Mouse (Mus musculus): ENCODE results near the gene Tbc1d24. TPM values are rescaled to one million over a fixed set of nuclear protein-coding genes. Genes with fewer than 3 reads are reported as not detected.

The Tbc1d24 gene
- total and polyA plus RNA-seq, 3 experiments = 10.3 to 11.3 (median 11.0) TPM

DNA sequence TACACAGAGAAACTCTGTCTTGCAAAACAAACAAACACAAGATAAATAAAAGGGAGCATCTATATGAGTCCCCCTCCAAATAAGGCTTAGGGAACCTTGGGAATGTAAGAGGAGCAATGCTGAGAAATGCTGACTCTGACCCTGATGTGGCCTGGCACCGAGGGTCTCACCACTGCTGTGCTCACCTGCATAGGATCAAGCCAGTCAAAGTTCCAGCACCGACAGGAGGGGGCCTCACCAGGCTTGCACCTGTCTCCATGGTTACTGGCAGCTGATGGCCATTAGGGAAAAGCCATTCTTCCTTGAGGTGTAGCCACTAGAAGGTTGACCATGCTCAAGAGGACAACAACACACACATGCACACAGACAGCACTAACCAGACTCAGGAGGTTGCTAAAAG lies 62.5 kb downstream of the Tbc1d24 start:
- TF ChIP-seq CTCF (IDR thresholded peaks at IDR 0.05) = no peak
- no peak for TF ChIP-seq EP300 (IDR thresholded peaks at IDR 0.05; ENCODE audit: insufficient read depth, low read depth, low read length)
- TF ChIP-seq POLR2A (IDR thresholded peaks at IDR 0.05; ENCODE audit: insufficient read depth, low read depth, low read length) = no peak
- no peak for DNase-seq
- Histone ChIP-seq H3K36me3 (ENCODE audit: control insufficient read depth, insufficient read depth, low read length) (peaks cover 7% of the 10 kb centered on the region), H3K79me2 (replicated peaks; ENCODE audit: control insufficient read depth, insufficient read depth, low read length) (peaks cover 7% of the 10 kb centered on the region; the same call in 1 of the 2 replicates), H3K4me1 (ENCODE audit: control insufficient read depth, insufficient read depth, low read length) (peaks cover 6% of the 10 kb centered on the region), H3K9ac (ENCODE audit: low read depth, low read length) (no peak overlapping the region), H3K4me3 (no peak overlapping the region), H3K27ac (no peak overlapping the region), H3K27me3 (ENCODE audit: control insufficient read depth, insufficient read depth, low read length) (no peaks in the 10 kb centered on the region)
- 41% methylated on average over 2 of the region's 2 CpGs for WGBS
- intact Hi-C loops (cut with DNase I) = no loop called here

GRCm38 (mm10) chr17:24141425-24141920 lies 63.9 kb downstream of the Tbc1d24 start:
- H3K4me3 ChIP-seq = peak overlapping the region; percentile 100
- DNase-seq = peak; percentile 97 to 99
- H3K4me1 ChIP-seq (ENCODE audit: control insufficient read depth, insufficient read depth, low read length) = peaks cover 10% of the 10 kb centered on the region
- peaks cover 10% of the 10 kb centered on the region for H3K79me2 ChIP-seq (replicated peaks; ENCODE audit: control insufficient read depth, insufficient read depth, low read length)
- intact Hi-C loops (cut with DNase I) = no loop called here
- TF ChIP-seq POLR2A (IDR thresholded peaks at IDR 0.05; ENCODE audit: insufficient read depth, low read depth, low read length) (peak; percentile 46; the same call in 1 of the 2 replicates), CTCF (IDR thresholded peaks at IDR 0.05) (no peak), EP300 (IDR thresholded peaks at IDR 0.05; ENCODE audit: insufficient read depth, low read depth, low read length) (no peak)
- WGBS = under 1% methylated on average over 54 of the region's 57 CpGs
- H3K27ac ChIP-seq = peak overlapping the region; percentile 96
- peak overlapping the region; percentile 92 for H3K9ac ChIP-seq (ENCODE audit: low read depth, low read length)
- H3K27me3 ChIP-seq (ENCODE audit: control insufficient read depth, insufficient read depth, low read length) = no peaks in the 10 kb centered on the region
- H3K36me3 ChIP-seq (ENCODE audit: control insufficient read depth, insufficient read depth, low read length) = peaks cover 7% of the 10 kb centered on the region

GRCm38 (mm10) chr17:24140845-24141424 lies 64.4 kb downstream of the Tbc1d24 start:
- peak overlapping the region; percentile 96 for H3K27ac ChIP-seq
- H3K4me1 ChIP-seq (ENCODE audit: control insufficient read depth, insufficient read depth, low read length) = peaks cover 10% of the 10 kb centered on the region
- H3K9ac ChIP-seq (ENCODE audit: low read depth, low read length) = peak overlapping the region; percentile 92
- H3K36me3 ChIP-seq (ENCODE audit: control insufficient read depth, insufficient read depth, low read length) = peaks cover 7% of the 10 kb centered on the region
- DNase-seq = no peak
- 1% methylated on average over 43 of the region's 43 CpGs for WGBS
- TF ChIP-seq EP300 (IDR thresholded peaks at IDR 0.05; ENCODE audit: insufficient read depth, low read depth, low read length) (no peak), POLR2A (IDR thresholded peaks at IDR 0.05; ENCODE audit: insufficient read depth, low read depth, low read length) (no peak), CTCF (IDR thresholded peaks at IDR 0.05) (no peak)
- no peaks in the 10 kb centered on the region for H3K27me3 ChIP-seq (ENCODE audit: control insufficient read depth, insufficient read depth, low read length)
- H3K4me3 ChIP-seq = peak overlapping the region; percentile 100
- intact Hi-C loops (cut with DNase I) = no loop called here
- peaks cover 12% of the 10 kb centered on the region for H3K79me2 ChIP-seq (replicated peaks; ENCODE audit: control insufficient read depth, insufficient read depth, low read length)

DNA sequence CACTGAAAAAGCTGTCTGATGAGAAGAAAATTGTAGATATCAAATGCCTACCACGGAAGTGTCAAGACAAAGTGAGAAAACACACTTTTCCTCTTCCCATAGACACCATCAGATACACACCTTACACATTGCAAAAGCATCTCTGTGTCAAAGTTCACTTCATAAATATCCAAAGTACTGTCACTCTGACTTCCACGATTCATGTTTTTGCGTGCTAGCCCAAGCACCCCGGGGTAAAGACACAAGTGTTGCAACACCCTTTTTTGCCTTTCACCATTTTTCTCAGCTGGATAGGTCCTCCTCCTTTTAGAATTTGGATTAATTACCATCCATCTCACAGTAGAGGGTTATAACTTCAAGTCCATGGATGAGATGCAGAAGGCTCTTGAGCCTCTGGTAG lies 65.4 kb downstream of the Tbc1d24 start:
- H3K27me3 ChIP-seq (ENCODE audit: control insufficient read depth, insufficient read depth, low read length) = no peaks in the 10 kb centered on the region
- peaks cover 10% of the 10 kb centered on the region for H3K4me1 ChIP-seq (ENCODE audit: control insufficient read depth, insufficient read depth, low read length)
- no peak overlapping the region; the same call in 1 of the 2 replicates for H3K4me3 ChIP-seq
- intact Hi-C loops (cut with DNase I) = loop anchor here (5.0 kb wide), 1 partner anchor 68 kb away; the partner anchor contains the start of gene Kctd5
- H3K79me2 ChIP-seq (replicated peaks; ENCODE audit: control insufficient read depth, insufficient read depth, low read length) = peaks cover 12% of the 10 kb centered on the region
- DNase-seq = no peak
- 80% methylated on average over 4 of the region's 4 CpGs for WGBS
- TF ChIP-seq EP300 (IDR thresholded peaks at IDR 0.05; ENCODE audit: insufficient read depth, low read depth, low read length) (no peak), POLR2A (IDR thresholded peaks at IDR 0.05; ENCODE audit: insufficient read depth, low read depth, low read length) (no peak), CTCF (IDR thresholded peaks at IDR 0.05) (no peak)
- peaks cover 7% of the 10 kb centered on the region for H3K36me3 ChIP-seq (ENCODE audit: control insufficient read depth, insufficient read depth, low read length)
- H3K27ac ChIP-seq = no peak overlapping the region
- H3K9ac ChIP-seq (ENCODE audit: low read depth, low read length) = no peak overlapping the region

DNA sequence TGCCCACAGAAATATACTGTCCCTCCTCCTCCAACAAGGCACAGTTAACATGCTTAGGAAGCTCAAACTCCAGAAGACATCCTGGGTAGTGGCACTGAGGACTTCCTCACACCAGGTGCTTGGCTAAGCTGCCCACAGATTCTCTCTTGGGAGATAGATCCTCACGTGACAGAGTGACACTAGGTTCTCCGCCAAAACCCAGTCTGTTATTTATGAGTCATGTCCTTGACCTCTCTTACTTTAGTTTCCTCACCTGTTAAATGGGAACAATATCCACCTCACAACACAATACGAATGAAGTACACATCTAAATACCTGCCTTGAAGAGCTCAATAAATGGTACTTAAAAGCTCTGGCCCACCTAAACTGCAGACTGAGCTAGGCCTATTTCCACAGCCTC lies 66.1 kb downstream of the Tbc1d24 start:
- Histone ChIP-seq H3K79me2 (replicated peaks; ENCODE audit: control insufficient read depth, insufficient read depth, low read length) (peaks cover 12% of the 10 kb centered on the region), H3K36me3 (ENCODE audit: control insufficient read depth, insufficient read depth, low read length) (peaks cover 7% of the 10 kb centered on the region), H3K4me3 (no peak overlapping the region), H3K27ac (no peak overlapping the region), H3K9ac (ENCODE audit: low read depth, low read length) (no peak overlapping the region), H3K4me1 (ENCODE audit: control insufficient read depth, insufficient read depth, low read length) (peaks cover 12% of the 10 kb centered on the region), H3K27me3 (ENCODE audit: control insufficient read depth, insufficient read depth, low read length) (no peaks in the 10 kb centered on the region)
- 60% methylated on average over 3 of the region's 3 CpGs for WGBS
- intact Hi-C loops (cut with DNase I) = loop anchor here (5.0 kb wide), 1 partner anchor 67 kb away; the partner anchor contains the start of gene Kctd5
- DNase-seq = no peak
- TF ChIP-seq EP300 (IDR thresholded peaks at IDR 0.05; ENCODE audit: insufficient read depth, low read depth, low read length) (no peak), POLR2A (IDR thresholded peaks at IDR 0.05; ENCODE audit: insufficient read depth, low read depth, low read length) (no peak), CTCF (IDR thresholded peaks at IDR 0.05) (no peak)

- Histone ChIP-seq H3K79me2 (replicated peaks; ENCODE audit: control insufficient read depth, insufficient read depth, low read length) (peaks cover 17% of the 10 kb centered on the region), H3K9ac (ENCODE audit: low read depth, low read length) (no peak overlapping the region), H3K27ac (no peak overlapping the region), H3K4me3 (no peak overlapping the region), H3K36me3 (ENCODE audit: control insufficient read depth, insufficient read depth, low read length) (peaks cover 7% of the 10 kb centered on the region), H3K27me3 (ENCODE audit: control insufficient read depth, insufficient read depth, low read length) (no peaks in the 10 kb centered on the region), H3K4me1 (ENCODE audit: control insufficient read depth, insufficient read depth, low read length) (peaks cover 13% of the 10 kb centered on the region)
- DNase-seq = no peak
- 34% methylated on average over 2 of the region's 2 CpGs for WGBS
- TF ChIP-seq EP300 (IDR thresholded peaks at IDR 0.05; ENCODE audit: insufficient read depth, low read depth, low read length) (no peak), CTCF (IDR thresholded peaks at IDR 0.05) (no peak), POLR2A (IDR thresholded peaks at IDR 0.05; ENCODE audit: insufficient read depth, low read depth, low read length) (no peak)
- intact Hi-C loops (cut with DNase I) = loop anchor here (5.0 kb wide), 1 partner anchor 65 kb away; the partner anchor contains the start of gene Kctd5
These were observed 68.0 kb downstream of the Tbc1d24 start for GRCm38 (mm10) chr17:24137226-24137880.

Data from heart, adult 2 months (tissue).